In the genomic region with DNA sequence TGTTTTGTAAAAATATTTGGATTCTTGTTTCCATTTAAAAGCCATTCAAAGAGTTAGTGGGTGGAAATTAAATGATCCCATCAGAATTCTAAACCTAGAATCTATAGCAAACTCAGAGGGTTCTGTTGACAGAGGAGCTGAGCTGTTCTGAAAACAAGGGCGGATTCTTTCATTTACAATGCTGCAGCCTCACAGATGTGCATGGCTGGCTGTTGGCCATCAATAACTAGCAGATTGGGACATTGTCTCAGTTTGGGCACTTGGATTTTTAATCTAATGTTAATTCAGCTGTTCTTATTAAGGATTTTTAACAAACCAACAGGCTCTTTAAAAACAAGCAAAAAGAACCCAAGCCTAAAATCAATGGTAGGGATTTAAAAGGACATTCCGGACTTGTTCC, we compare ENCODE assay signal across 16 mouse cellular contexts.
"Had no signal": no experiment of that assay in that cellular context is flagged by ENCODE, and none has a peak within 500 bp of the region (broad histone marks: within the 10 kb centered on the region; RNA-seq: fewer than 3 reads in every experiment).

No protein-coding gene starts in this region.

- ATAC-seq: intestine, embryonic 15.5 days; liver, postnatal 0 days; lung, postnatal 0 days; midbrain, embryonic 13.5 days had no signal

- H3K27ac ChIP-seq: intestine, embryonic 15.5 days; limb, embryonic 12.5 days; limb, embryonic 15.5 days; liver, embryonic 14.5 days; macrophage; midbrain, embryonic 13.5 days had no signal

- H3K4me3 ChIP-seq: intestine, embryonic 15.5 days; limb, embryonic 12.5 days; limb, embryonic 15.5 days; midbrain, embryonic 13.5 days had no signal

- DNase-seq: kidney, adult 11 months; kidney, adult 8-10 months; kidney, postnatal 14 days; kidney, postnatal 4 days; left cerebral cortex, postnatal 4 days; liver, postnatal 0 days; lung, embryonic 14.5 days; thymus, adult 18-20 months; thymus, postnatal 36 days had no signal
